Mouse (Mus musculus) ES-E14 (cell line): ENCODE results near the gene Hydin. TPM values are rescaled to one million over a fixed set of nuclear protein-coding genes. Genes with fewer than 3 reads are reported as not detected.

Source experiments
- DNase-seq: peaks from one replicate; pipeline ENCODE4 v3.0.0-alpha.2; 2013; ENCODE audit warnings: low read depth, low spot score
- H3K27ac ChIP-seq: 2 replicates; pipeline ENCODE4 v1.5.1; 2012; ENCODE audit warnings: low read depth, mild to moderate bottlenecking, low read length, moderate library complexity, mixed read lengths; ENCODE audit not compliant: poor library complexity, insufficient read depth, severe bottlenecking
- H3K36me3 ChIP-seq: 2 replicates; pipeline ENCODE4 v1.6.1; 2012; ENCODE audit warnings: mild to moderate bottlenecking, low read length, moderate library complexity, mixed read lengths; ENCODE audit not compliant: control insufficient read depth, poor library complexity, insufficient read depth, severe bottlenecking
- H3K4me1 ChIP-seq, 2 experiments: fragments of 150-350 bp in 1 of 2; sonication (generic) in 1 of 2; 2 replicates each; pipeline ENCODE4 v1.6.1; 2012; ENCODE audit warnings: low read length in 2 of 2, mild to moderate bottlenecking in 1 of 2, mixed read lengths in 1 of 2; ENCODE audit not compliant: control insufficient read depth in 2 of 2, insufficient read depth in 2 of 2, poor library complexity in 1 of 2
- H3K4me3 ChIP-seq, 2 experiments: fragments of 150-350 bp in 1 of 2; sonication (generic) in 1 of 2; 2 replicates each; pipeline ENCODE4 v1.5.1; 2012; ENCODE audit warnings: low read length in 2 of 2, low read depth in 1 of 2, mild to moderate bottlenecking in 1 of 2, mixed read lengths in 1 of 2; ENCODE audit not compliant: insufficient read depth in 1 of 2, poor library complexity in 1 of 2, severe bottlenecking in 1 of 2
- H3K9ac ChIP-seq: 2 replicates; pipeline ENCODE4 v1.6.1; 2012; ENCODE audit warnings: low read depth, mild to moderate bottlenecking, low read length, mixed read lengths; ENCODE audit not compliant: poor library complexity, insufficient read depth, severe bottlenecking
- H3K9me3 ChIP-seq: fragments of 150-350 bp; sonication (generic); 2 replicates; pipeline ENCODE4 v1.6.1; 2012; ENCODE audit warnings: low read depth, mild to moderate bottlenecking, low read length; ENCODE audit not compliant: control insufficient read depth, insufficient read depth
- CHD2 ChIP-seq: IDR thresholded peaks from 2 replicates; pipeline ENCODE4 v1.6.1; 2014; ENCODE audit warnings: mild to moderate bottlenecking, low read depth, low read length, inconsistent platforms
- HCFC1 ChIP-seq: IDR thresholded peaks from 2 replicates; pipeline ENCODE4 v1.6.1; 2012; ENCODE audit warnings: low read length, inconsistent platforms, borderline replicate concordance; ENCODE audit not compliant: insufficient read depth
- MAFK ChIP-seq: IDR thresholded peaks from 2 replicates; pipeline ENCODE4 v1.6.1; 2014; ENCODE audit warnings: mild to moderate bottlenecking, low read depth, low read length, inconsistent platforms; ENCODE audit not compliant: insufficient read depth
- ZC3H11A ChIP-seq: IDR thresholded peaks from 2 replicates; pipeline ENCODE4 v1.6.1; 2012; ENCODE audit warnings: low read depth, mild to moderate bottlenecking, inconsistent platforms, low read length, borderline replicate concordance
- ZNF384 ChIP-seq: IDR thresholded peaks from 2 replicates; pipeline ENCODE4 v1.6.1; 2012; ENCODE audit warnings: low read depth, low read length, inconsistent platforms
- in situ Hi-C, 2 experiments: fragments of 600-800 bp; cut with MboI; formaldehyde crosslinking; loops; one replicate each; pipeline ENCODE4 v1.15.1; 2025; ENCODE audit warnings: low sequenced_read_pairs in 2 of 2, inconsistent platforms in 1 of 2; ENCODE audit not compliant: unreplicated experiment in 2 of 2
- total RNA-seq: library from RNA; depleted of rRNA; stranded (reverse); fragments of 300-350 nt; gene quantifications from 2 replicates; pipeline ENCODE4 v1.2.3, GENCODE M21; 2012; rRNA removed

The Hydin gene
- 0.79 and 1.0 TPM in 2 replicates for total RNA-seq

DNA sequence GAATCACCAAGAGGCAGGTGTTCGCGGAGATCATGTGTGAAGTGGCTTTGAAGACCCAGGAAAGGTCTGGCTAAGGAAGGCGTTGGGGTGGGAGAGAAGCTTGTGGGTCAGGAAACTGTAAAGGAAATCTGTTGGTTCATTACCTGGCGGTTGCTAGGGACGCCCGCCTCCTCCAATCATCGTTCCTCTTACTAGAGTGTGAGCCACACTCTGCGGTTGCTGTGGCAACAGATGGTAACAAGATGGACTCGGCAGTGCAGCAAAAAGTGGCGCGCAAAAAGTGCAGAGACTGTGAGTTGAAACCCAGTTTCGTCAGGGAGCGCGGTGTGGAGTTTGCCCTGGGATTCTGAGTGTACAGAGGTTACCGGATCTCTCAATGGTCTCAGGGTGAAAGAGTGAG lies at the start of gene Hydin:
Hydin (plus strand) TSS at position 237 of the 400 bp plus-strand sequence.
- Histone ChIP-seq H3K4me3 (peak within 1 kb of the TSS; percentile 58 to 67), H3K9me3 (no peaks in the 10 kb centered on the region), H3K9ac (peak within 1 kb of the TSS; percentile 74), H3K4me1 (no peaks in the 10 kb centered on the region), H3K36me3 (no peaks in the 10 kb centered on the region), H3K27ac (no peak within 1 kb of the TSS)
- DNase-seq: peak; percentile 94
- TF ChIP-seq CHD2 (peak; percentile 91), HCFC1 (peak; percentile 76; the same call in 1 of the 2 replicates), MAFK (no peak)
- in situ Hi-C loops: no loop called here

- DNase-seq: no peak
- no peaks in the 10 kb centered on the region; a peak in 1 of 4 replicates for H3K4me1 ChIP-seq
- no peak overlapping the region for H3K9ac ChIP-seq
- H3K9me3 ChIP-seq: no peaks in the 10 kb centered on the region
- TF ChIP-seq HCFC1 (no peak), ZNF384 (no peak), CHD2 (no peak), ZC3H11A (no peak), MAFK (no peak)
- in situ Hi-C loops: no loop called here
- 0 out of 4 replicates have a peak overlapping the region, but pooled peaks have one; percentile 9 to 62 for H3K4me3 ChIP-seq
- H3K27ac ChIP-seq: no peak overlapping the region
- H3K36me3 ChIP-seq: peaks cover 6% of the 10 kb centered on the region; the same call in 1 of the 2 replicates
Measured at GRCm38 (mm10) chr8:110217198-110217597, 49.6 kb upstream of the Hydin start.

- peak overlapping the region; percentile 40 for H3K9ac ChIP-seq
- peak; percentile 97 for DNase-seq
- H3K9me3 ChIP-seq: no peaks in the 10 kb centered on the region
- peak overlapping the region; percentile 62 to 72 for H3K4me3 ChIP-seq
- no peaks in the 10 kb centered on the region; a peak in 1 of 4 replicates for H3K4me1 ChIP-seq
- H3K36me3 ChIP-seq: peaks cover 10% of the 10 kb centered on the region
- TF ChIP-seq CHD2 (no peak), HCFC1 (peak; percentile 59; the same call in 1 of the 2 replicates)
- H3K27ac ChIP-seq: no peak overlapping the region
- in situ Hi-C loops: no loop called here
Measured at GRCm38 (mm10) chr8:110217681-110218131, 49.1 kb upstream of the Hydin start.

DNA sequence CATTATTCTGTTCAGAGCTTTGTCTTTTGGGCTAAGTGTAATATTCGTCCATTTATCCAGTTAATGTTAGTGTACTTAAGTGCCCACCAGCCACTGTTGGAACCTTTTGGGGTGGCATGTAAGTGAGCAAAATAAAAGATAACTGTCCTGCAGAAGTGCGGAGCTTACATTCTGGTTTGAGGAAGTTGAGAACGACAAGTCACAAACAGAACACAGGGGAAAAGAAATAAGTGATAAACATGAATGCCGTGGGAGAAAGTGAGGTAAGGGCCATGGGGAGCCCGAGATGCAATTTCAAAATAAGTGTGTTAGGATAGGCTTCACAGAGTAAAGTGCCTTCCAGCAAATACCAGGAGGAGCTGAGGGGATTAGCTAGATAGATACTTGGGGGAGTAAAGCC lies 48.3 kb upstream of the Hydin start:
- no peak for DNase-seq
- Histone ChIP-seq H3K27ac (no peak overlapping the region), H3K9me3 (no peaks in the 10 kb centered on the region), H3K9ac (no peak overlapping the region), H3K4me3 (peak overlapping the region in 1 of 2 experiments; percentile 72; a peak in 2 of 4 replicates), H3K36me3 (peaks cover 13% of the 10 kb centered on the region), H3K4me1 (no peaks in the 10 kb centered on the region; a peak in 1 of 4 replicates)
- in situ Hi-C loops: no loop called here
- TF ChIP-seq ZNF384 (no peak), ZC3H11A (no peak), HCFC1 (no peak), MAFK (no peak), CHD2 (no peak)

- no peak for DNase-seq
- Histone ChIP-seq H3K4me3 (no peak overlapping the region), H3K9me3 (no peaks in the 10 kb centered on the region), H3K4me1 (no peaks in the 10 kb centered on the region; a peak in 1 of 4 replicates), H3K27ac (no peak overlapping the region), H3K36me3 (peaks cover 13% of the 10 kb centered on the region), H3K9ac (no peak overlapping the region)
- TF ChIP-seq ZNF384: no peak
- no peak for TF ChIP-seq ZC3H11A
- TF ChIP-seq CHD2: no peak
- in situ Hi-C loops: no loop called here
Measured at GRCm38 (mm10) chr8:110220936-110221335, 45.8 kb upstream of the Hydin start.
